Mouse (Mus musculus) midbrain, embryonic 12.5 days (tissue): Measurements from ENCODE around the gene Gm10229. TPM values are rescaled to one million over a fixed set of nuclear protein-coding genes. Genes with fewer than 3 reads are reported as not detected.
"Not testable (repeated sequence)": the region's sequence is repeated elsewhere in the genome, so short reads cannot be mapped to it uniquely, and the experiment has no call there.

ENCODE experiments used
- ATAC-seq: fragments of 200-750 bp; cut with Nextera tagmentation; 2 replicates; pipeline ENCODE4 v1.8.0; 2017; ENCODE audit warnings: low read depth, moderate TSS enrichment, moderate library complexity; ENCODE audit not compliant: low FRiP score
- H3K27ac ChIP-seq: fragments of 300-500 bp; sonication (generic); replicated peaks from 2 replicates; pipeline ENCODE4 v1.5.1; 2016; ENCODE audit warnings: mild to moderate bottlenecking
- H3K27me3 ChIP-seq: fragments of 300-500 bp; sonication (generic); 2 replicates; pipeline ENCODE4 v1.6.1; 2016; ENCODE audit warnings: mild to moderate bottlenecking
- H3K36me3 ChIP-seq: fragments of 300-500 bp; sonication (generic); 2 replicates; pipeline ENCODE4 v1.6.1; 2016
- H3K4me1 ChIP-seq: fragments of 300-500 bp; sonication (generic); 2 replicates; pipeline ENCODE4 v1.6.1; 2016
- H3K4me2 ChIP-seq: fragments of 300-500 bp; sonication (generic); replicated peaks from 2 replicates; pipeline ENCODE4 v1.6.1; 2016; ENCODE audit warnings: mild to moderate bottlenecking, moderate library complexity
- H3K4me3 ChIP-seq: fragments of 300-500 bp; sonication (generic); 2 replicates; pipeline ENCODE4 v1.5.1; 2016; ENCODE audit warnings: mild to moderate bottlenecking
- H3K9ac ChIP-seq: fragments of 300-500 bp; sonication (generic); replicated peaks from 2 replicates; pipeline ENCODE4 v1.6.1; 2016; ENCODE audit warnings: mild to moderate bottlenecking, moderate library complexity
- H3K9me3 ChIP-seq: fragments of 300-500 bp; sonication (generic); 2 replicates; pipeline ENCODE4 v1.6.1; 2016; ENCODE audit warnings: mild to moderate bottlenecking
- whole genome bisulfite sequencing: fragments of 180-500 bp; shearing (Covaris S2); methylation state at CpG from one replicate; pipeline ENCODE4 v1.1.7; 2016; 5-methylcytosine and 5-hydroxymethylcytosine counted together
- polyA plus RNA-seq: library from polyadenylated mRNA; unstranded; fragments of >200 nt; fragmentation: Nextera tagmentation; extraction: Ambion mirVana; gene quantifications from 2 replicates; pipeline ENCODE4 v1.2.1, GENCODE M21; 2016

The Gm10229 gene
- not detected in 2 replicates for polyA plus RNA-seq

- not testable (repeated sequence) for H3K4me2 ChIP-seq, H3K36me3 ChIP-seq, H3K27me3 ChIP-seq, ATAC-seq, H3K9ac ChIP-seq, H3K4me1 ChIP-seq, H3K9me3 ChIP-seq, H3K4me3 ChIP-seq, H3K27ac ChIP-seq
- WGBS, result 97% methylated on average over 2 of the region's 3 CpGs
Measured at GRCm38 (mm10) chr16:89014984-89015383, at the start of gene Gm10229. Gene Gm10229, plus strand, starts transcription at chr16:89015284.

- ATAC-seq, result no peak
- 87% methylated on average over 5 of the region's 5 CpGs for WGBS
Measured at GRCm38 (mm10) chr16:89010659-89011058, 4.4 kb upstream of the Gm10229 start, which contains the start of gene Krtap22-2. Gene Krtap22-2, minus strand, starts transcription at chr16:89010759.

GRCm38 (mm10) chr16:89013973-89014372, 1.1 kb upstream of the Gm10229 start:
- Histone ChIP-seq H3K9ac (no peak overlapping the region), H3K4me1 (no peaks in the 10 kb centered on the region), H3K27ac (no peak overlapping the region), H3K27me3 (no peaks in the 10 kb centered on the region), H3K4me3 (no peak overlapping the region), H3K36me3 (no peaks in the 10 kb centered on the region), H3K4me2 (no peak overlapping the region), H3K9me3 (no peaks in the 10 kb centered on the region)
- ATAC-seq, result no peak
- 98% methylated on average over 3 of the region's 3 CpGs for WGBS

More at GRCm38 (mm10) chr16:89010659-89011058, 4.4 kb upstream of the Gm10229 start, which contains the start of gene Krtap22-2:
- no peaks in the 10 kb centered on the region for H3K9me3 ChIP-seq
- no peak within 1 kb of the TSS for H3K27ac ChIP-seq
- H3K4me1 ChIP-seq, result no peaks in the 10 kb centered on the region
- H3K9ac ChIP-seq, result no peak within 1 kb of the TSS
- H3K36me3 ChIP-seq, result no peaks in the 10 kb centered on the region
- H3K27me3 ChIP-seq, result no peaks in the 10 kb centered on the region
- no peak within 1 kb of the TSS for H3K4me2 ChIP-seq
- no peak within 1 kb of the TSS for H3K4me3 ChIP-seq

- H3K4me1 ChIP-seq, ATAC-seq, H3K4me2 ChIP-seq, H3K9me3 ChIP-seq, H3K4me3 ChIP-seq, H3K9ac ChIP-seq, H3K27ac ChIP-seq, H3K27me3 ChIP-seq, H3K36me3 ChIP-seq: not testable (repeated sequence)
- 96% methylated on average over 3 of the region's 3 CpGs for WGBS
Measured at GRCm38 (mm10) chr16:89031399-89031798, 16.3 kb downstream of the Gm10229 start, which contains the start of gene Krtap6-1. Gene Krtap6-1, plus strand, starts transcription at chr16:89031699.

- not testable (repeated sequence) for ATAC-seq, H3K4me2 ChIP-seq, H3K9ac ChIP-seq, H3K27me3 ChIP-seq, H3K36me3 ChIP-seq, H3K9me3 ChIP-seq, H3K4me3 ChIP-seq, H3K4me1 ChIP-seq, H3K27ac ChIP-seq
- 90% methylated on average over 2 of the region's 4 CpGs for WGBS
Measured at GRCm38 (mm10) chr16:89041372-89041771, 26.3 kb downstream of the Gm10229 start, which contains the start of gene Gm10228. Gene Gm10228, minus strand, starts transcription at chr16:89041472.

- H3K4me1 ChIP-seq, result no peaks in the 10 kb centered on the region
- no peak within 1 kb of the TSS for H3K9ac ChIP-seq
- H3K4me3 ChIP-seq, result no peak within 1 kb of the TSS
- 88% methylated on average over 3 of the region's 3 CpGs for WGBS
- H3K4me2 ChIP-seq, result no peak within 1 kb of the TSS
- ATAC-seq, result no peak
- H3K9me3 ChIP-seq, result no peaks in the 10 kb centered on the region
- H3K27ac ChIP-seq, result no peak within 1 kb of the TSS
- H3K36me3 ChIP-seq, result no peaks in the 10 kb centered on the region
- H3K27me3 ChIP-seq, result no peaks in the 10 kb centered on the region
Measured at GRCm38 (mm10) chr16:89047783-89048182, 32.7 kb downstream of the Gm10229 start, which contains the start of gene Krtap6-5. Gene Krtap6-5, minus strand, starts transcription at chr16:89047883.

- H3K4me2 ChIP-seq, H3K4me3 ChIP-seq, H3K9ac ChIP-seq, H3K27ac ChIP-seq, H3K36me3 ChIP-seq, H3K9me3 ChIP-seq, H3K4me1 ChIP-seq, H3K27me3 ChIP-seq, ATAC-seq: not testable (repeated sequence)
- no CpG with 5 or more reads among the region's 2 CpGs for WGBS
Measured at GRCm38 (mm10) chr16:89063902-89064301, 48.8 kb downstream of the Gm10229 start, which contains the start of gene 1110025L11Rik. Gene 1110025L11Rik, minus strand, starts transcription at chr16:89064002.

Other genes with a start within 250 kb of the Gm10229 start
- gene 2310057N15Rik, start 241.1 kb upstream of the Gm10229 start, polyA plus RNA-seq, result not detected in 2 replicates
- gene Gm5965, start 237.4 kb upstream of the Gm10229 start, polyA plus RNA-seq, result not detected in 2 replicates
- not detected in 2 replicates for gene Gm20741, start 203.1 kb upstream of the Gm10229 start, polyA plus RNA-seq
- not detected in 2 replicates for gene Krtap15, start 195.1 kb upstream of the Gm10229 start, polyA plus RNA-seq
- gene Krtap14, start 189.1 kb upstream of the Gm10229 start, polyA plus RNA-seq, result not detected in 2 replicates
- gene Krtap19-1, start 145.9 kb upstream of the Gm10229 start, polyA plus RNA-seq, result not detected in 2 replicates
- gene Krtap19-2, start 141.0 kb upstream of the Gm10229 start, polyA plus RNA-seq, result not detected in 2 replicates
- not detected in 2 replicates for gene Krtap19-3, start 137.2 kb upstream of the Gm10229 start, polyA plus RNA-seq
- gene Krtap19-4, start 130.2 kb upstream of the Gm10229 start, polyA plus RNA-seq, result not detected in 2 replicates
- not detected in 2 replicates for gene Krtap19-5, start 118.8 kb upstream of the Gm10229 start, polyA plus RNA-seq
- not detected in 2 replicates for gene Krtap19-9b, start 83.0 kb upstream of the Gm10229 start, polyA plus RNA-seq
- gene Krtap16-3, start 52.4 kb upstream of the Gm10229 start, polyA plus RNA-seq, result not detected in 2 replicates
- not detected in 2 replicates for gene Krtap22-2, start 4.5 kb upstream of the Gm10229 start, polyA plus RNA-seq
- gene Krtap6-1, start 16.4 kb downstream of the Gm10229 start, polyA plus RNA-seq, result not detected in 2 replicates
- not detected in 2 replicates for gene Gm10228, start 26.2 kb downstream of the Gm10229 start, polyA plus RNA-seq
- not detected in 2 replicates for gene Krtap6-5, start 32.6 kb downstream of the Gm10229 start, polyA plus RNA-seq
- gene 1110025L11Rik, start 48.7 kb downstream of the Gm10229 start, polyA plus RNA-seq, result not detected in 2 replicates
- gene Krtap6-3, start 68.7 kb downstream of the Gm10229 start, polyA plus RNA-seq, result not detected in 2 replicates
- gene Gm6358, start 125.6 kb downstream of the Gm10229 start, polyA plus RNA-seq, result not detected in 2 replicates
- gene Gm10061, start 135.8 kb downstream of the Gm10229 start, polyA plus RNA-seq, result not detected in 2 replicates
- gene Gm9789, start 142.7 kb downstream of the Gm10229 start, polyA plus RNA-seq, result not detected in 2 replicates
- not detected in 2 replicates for gene Gm7735, start 154.2 kb downstream of the Gm10229 start, polyA plus RNA-seq
- gene 1110057P08Rik, start 159.5 kb downstream of the Gm10229 start, polyA plus RNA-seq, result not detected in 2 replicates
- not detected in 2 replicates for gene Krtap20-2, start 190.6 kb downstream of the Gm10229 start, polyA plus RNA-seq